Comparison of ENCODE assay signal across 10 mouse cellular contexts in genomic region chr11:18749265-18750079, GRCm38 (mm10).
A peak's percentile ranks its signal among the peaks of the same experiment; 100 is the strongest.
DNase-seq lines count a peak whose midpoint lies in the region; ATAC-seq lines count a peak whose summit lies in the region.
"Had no signal": no experiment of that assay in that cellular context is flagged by ENCODE, and none has a peak within 500 bp of the region (broad histone marks: within the 10 kb centered on the region; RNA-seq: fewer than 3 reads in every experiment).

No protein-coding gene starts in this region.

- intact Hi-C loops in left cerebral cortex, postnatal 10 days (cut with DNase I): loop anchor here (2.0 to 5.0 kb wide), 2 partner anchors 121 to 268 kb away; partner anchors contain the start of gene Meis1

- 0 out of 2 replicates have a peak, but pooled peaks cover 3% of the 10 kb centered on the region for H3K27me3 ChIP-seq in kidney, embryonic 15.5 days
- H3K27me3 ChIP-seq in embryonic facial prominence, embryonic 11.5 days (ENCODE audit: control insufficient read depth, insufficient read depth, low read length): no peaks in the 10 kb centered on the region
- H3K27me3 ChIP-seq in limb, embryonic 10.5 days (ENCODE audit: low read depth, poor library complexity, severe bottlenecking): peaks cover 46% of the 10 kb centered on the region
- no peaks in the 10 kb centered on the region for H3K27me3 ChIP-seq in neural tube, embryonic 15.5 days (replicated peaks)

- H3K9me3 ChIP-seq in kidney, embryonic 15.5 days (replicated peaks): no peaks in the 10 kb centered on the region
- no peaks in the 10 kb centered on the region for H3K9me3 ChIP-seq in embryonic facial prominence, embryonic 11.5 days (replicated peaks; ENCODE audit: control insufficient read depth, low read length)
- no peaks in the 10 kb centered on the region for H3K9me3 ChIP-seq in limb, embryonic 10.5 days (replicated peaks)
- no peaks in the 10 kb centered on the region for H3K9me3 ChIP-seq in neural tube, embryonic 15.5 days (replicated peaks)

- H3K36me3 ChIP-seq in kidney, embryonic 15.5 days: no peaks in the 10 kb centered on the region
- H3K36me3 ChIP-seq in embryonic facial prominence, embryonic 11.5 days (replicated peaks; ENCODE audit: control insufficient read depth, insufficient read depth, low read depth, low read length): no peaks in the 10 kb centered on the region
- no peaks in the 10 kb centered on the region for H3K36me3 ChIP-seq in limb, embryonic 10.5 days
- no peaks in the 10 kb centered on the region for H3K36me3 ChIP-seq in neural tube, embryonic 15.5 days

- H3K9ac ChIP-seq in kidney, embryonic 15.5 days: no peak overlapping the region; the same call in none of the 2 replicates
- H3K9ac ChIP-seq in embryonic facial prominence, embryonic 11.5 days (replicated peaks; ENCODE audit: low read length): no peak overlapping the region
- H3K9ac ChIP-seq in neural tube, embryonic 15.5 days (replicated peaks): peak overlapping the region; percentile 32; the same call in 1 of the 2 replicates

- WGBS in kidney, embryonic 15.5 days: 16% methylated on average over 9 of the region's 9 CpGs
- WGBS in embryonic facial prominence, embryonic 11.5 days: 27% methylated on average over 9 of the region's 9 CpGs
- WGBS in limb, embryonic 10.5 days: 22% methylated on average over 9 of the region's 9 CpGs
- WGBS in neural tube, embryonic 15.5 days: 15% methylated on average over 9 of the region's 9 CpGs

- H3K27ac ChIP-seq in kidney, embryonic 15.5 days: peak overlapping the region; percentile 94
- H3K27ac ChIP-seq in embryonic facial prominence, embryonic 11.5 days (replicated peaks; ENCODE audit: low read depth, low read length): no peak overlapping the region
- H3K27ac ChIP-seq in limb, embryonic 10.5 days: peak overlapping the region; percentile 80
- H3K27ac ChIP-seq in neural tube, embryonic 15.5 days (replicated peaks): peak overlapping the region; percentile 84

- H3K4me2 ChIP-seq in kidney, embryonic 15.5 days: peak overlapping the region; percentile 37
- H3K4me2 ChIP-seq in embryonic facial prominence, embryonic 11.5 days (ENCODE audit: low read depth, low read length): no peak overlapping the region
- peak overlapping the region; percentile 54 for H3K4me2 ChIP-seq in neural tube, embryonic 15.5 days

- H3K4me3 ChIP-seq in kidney, embryonic 15.5 days (replicated peaks): peak overlapping the region; percentile 7; the same call in 1 of the 2 replicates
- H3K4me3 ChIP-seq in embryonic facial prominence, embryonic 11.5 days (ENCODE audit: low read depth, low read length): no peak overlapping the region
- H3K4me3 ChIP-seq in limb, embryonic 10.5 days: peak overlapping the region; percentile 24
- H3K4me3 ChIP-seq in neural tube, embryonic 15.5 days (replicated peaks): no peak overlapping the region

- DNase-seq in kidney, adult 11 months: no peak
- peak; percentile 14 for DNase-seq in embryonic facial prominence, embryonic 11.5 days (ENCODE audit: low spot score)
- peak; percentile 39 for DNase-seq in limb, embryonic 10.5 days (ENCODE audit: low spot score)
- no peak for DNase-seq in left cerebral cortex, postnatal 10 days (ENCODE audit: extremely low spot score in 1 of 2, low spot score in 2 of 2)
- DNase-seq in Muller cell, postnatal 12 days (ENCODE audit: inconsistent ontology term): no peak
- DNase-seq: adrenal gland, adult 2 months; kidney, postnatal 36 days; thymus, adult 2 months had no signal

- H3K4me1 ChIP-seq in kidney, embryonic 15.5 days: peaks cover 75% of the 10 kb centered on the region
- H3K4me1 ChIP-seq in embryonic facial prominence, embryonic 11.5 days (ENCODE audit: control insufficient read depth, insufficient read depth, low read length): peaks cover 7% of the 10 kb centered on the region
- H3K4me1 ChIP-seq in limb, embryonic 10.5 days: peaks cover 71% of the 10 kb centered on the region
- peaks cover 71% of the 10 kb centered on the region for H3K4me1 ChIP-seq in neural tube, embryonic 15.5 days

- no peak for ATAC-seq in kidney, embryonic 15.5 days (replicated peaks; ENCODE audit: low FRiP score)
- 0 out of 2 replicates have a peak, but pooled peaks have one; percentile 27 for ATAC-seq in embryonic facial prominence, embryonic 11.5 days (replicated peaks; ENCODE audit: insufficient number of reproducible peaks, low FRiP score, low TSS enrichment, low read depth)
- peak; percentile 65 for ATAC-seq in neural tube, embryonic 15.5 days (ENCODE audit: low FRiP score)

Comparison
In these comparisons a context has a peak if more than half of its experiments do, and no peak if none do; other contexts are left out.
1. H3K4me3 ChIP-seq: peak in kidney, embryonic 15.5 days (single experiment) and limb, embryonic 10.5 days (single experiment); none in embryonic facial prominence, embryonic 11.5 days (single experiment) and neural tube, embryonic 15.5 days (single experiment).
2. DNase-seq: peak in embryonic facial prominence, embryonic 11.5 days (single experiment) and limb, embryonic 10.5 days (single experiment); none in kidney, adult 11 months (single experiment), left cerebral cortex, postnatal 10 days (0 of 2) and Muller cell, postnatal 12 days (single experiment).